Mouse (Mus musculus) erythroblast, embryonic 14.5 days (primary cell): ENCODE measurements around the gene Josd1.

Experiments
- GATA1 ChIP-seq: IDR thresholded peaks from 2 replicates; pipeline ENCODE4 v1.6.1; 2012; ENCODE audit warnings: low read length, inconsistent platforms, mixed read lengths
- TAL1 ChIP-seq: IDR thresholded peaks from 3 replicates; pipeline ENCODE4 v1.6.1; 2012; ENCODE audit warnings: low read length, inconsistent platforms, mixed read lengths

DNA sequence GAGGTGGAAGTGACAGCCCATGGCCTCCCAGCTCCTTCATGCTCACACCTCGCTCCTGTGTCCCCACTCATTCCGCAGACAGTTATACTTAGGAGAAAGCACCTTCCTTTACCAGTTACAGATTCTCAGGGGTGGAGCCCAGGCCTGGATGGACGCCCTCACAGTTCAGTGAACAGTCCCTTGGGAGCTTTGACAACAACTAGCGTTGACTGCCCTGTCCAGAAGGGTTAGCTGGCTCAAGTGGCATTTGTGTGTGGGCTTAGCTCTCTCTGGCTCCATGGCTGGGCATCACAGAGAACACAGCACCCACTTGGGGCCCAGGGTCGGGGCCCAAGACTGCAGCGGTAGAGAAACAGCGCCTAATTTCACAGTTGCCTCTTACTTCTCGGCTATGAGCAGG, 46.6 kb upstream of the Josd1 start:
- TF ChIP-seq TAL1: no peak
- no peak for TF ChIP-seq GATA1
